8 mouse cellular contexts compared by ENCODE assay signal in genomic region chr16:95349745-95350144, GRCm38 (mm10).
"Had no signal": no experiment of that assay in that cellular context is flagged by ENCODE, and none has a peak within 500 bp of the region (broad histone marks: within the 10 kb centered on the region; RNA-seq: fewer than 3 reads in every experiment).

No protein-coding gene starts in this region.

- H3K27me3 ChIP-seq: kidney, embryonic 15.5 days had no signal

- H3K9me3 ChIP-seq: kidney, embryonic 15.5 days; limb, embryonic 10.5 days; midbrain, embryonic 10.5 days; neural tube, embryonic 15.5 days had no signal

- H3K4me1 ChIP-seq: neural tube, embryonic 15.5 days had no signal

- H3K36me3 ChIP-seq: kidney, embryonic 15.5 days; limb, embryonic 10.5 days; midbrain, embryonic 10.5 days; neural tube, embryonic 15.5 days had no signal

- H3K4me3 ChIP-seq: kidney, embryonic 15.5 days; left cerebral cortex, adult 2 months; limb, embryonic 10.5 days; midbrain, embryonic 10.5 days; myocyte; neural tube, embryonic 15.5 days had no signal

- H3K9ac ChIP-seq: kidney, embryonic 15.5 days; liver, embryonic 14.5 days; neural tube, embryonic 15.5 days had no signal

- H3K27ac ChIP-seq: kidney, embryonic 15.5 days; left cerebral cortex, adult 2 months; limb, embryonic 10.5 days; liver, embryonic 14.5 days; macrophage; midbrain, embryonic 10.5 days; neural tube, embryonic 15.5 days had no signal

- H3K4me2 ChIP-seq: kidney, embryonic 15.5 days; neural tube, embryonic 15.5 days had no signal
